Mouse (Mus musculus): ENCODE data around the gene Tnnt2.
A peak's percentile ranks its signal among the peaks of the same experiment; 100 is the strongest.

The Tnnt2 gene

DNA sequence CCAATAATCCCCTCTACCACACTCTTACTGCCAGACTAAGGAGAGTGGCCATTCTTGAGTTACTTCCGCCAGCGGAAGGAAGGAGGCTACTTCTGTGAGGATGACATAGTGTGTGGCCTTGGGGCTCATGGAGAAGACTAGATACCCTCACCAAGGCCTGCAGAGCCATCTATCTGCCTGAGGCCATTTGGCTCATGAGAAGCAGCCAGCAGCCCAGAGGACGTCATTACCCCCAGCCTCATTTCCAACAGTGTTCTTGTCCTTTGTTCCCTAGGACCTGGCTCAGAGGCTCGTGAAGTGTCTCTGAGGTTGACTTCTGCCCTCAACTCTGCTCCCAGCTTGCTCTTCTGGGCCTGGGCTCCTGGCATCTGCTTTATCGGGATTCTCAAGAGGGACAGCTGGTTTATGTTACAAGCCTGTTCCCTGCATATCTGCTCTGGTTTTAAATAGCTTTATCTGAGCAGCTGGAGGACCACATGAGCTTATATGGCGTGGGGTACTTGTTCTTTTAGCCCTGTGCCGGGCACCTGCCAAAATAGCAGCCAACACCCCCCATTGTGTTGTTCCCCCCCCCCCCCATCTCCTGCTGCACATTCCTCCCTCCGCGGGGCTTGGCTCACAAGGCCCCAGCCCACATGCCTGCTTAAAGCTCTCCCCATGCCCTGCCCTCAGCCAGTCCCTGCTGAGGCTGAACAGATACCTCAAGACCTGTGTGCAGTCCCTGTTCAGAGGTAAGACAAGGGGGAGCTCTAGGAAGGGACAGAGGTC, at the start of gene Tnnt2:
Tnnt2 (plus strand) TSS at position 639 of the 768 bp plus-strand sequence.
- no peak for DNase-seq (ENCODE audit: low spot score in 2 of 2)

DNA sequence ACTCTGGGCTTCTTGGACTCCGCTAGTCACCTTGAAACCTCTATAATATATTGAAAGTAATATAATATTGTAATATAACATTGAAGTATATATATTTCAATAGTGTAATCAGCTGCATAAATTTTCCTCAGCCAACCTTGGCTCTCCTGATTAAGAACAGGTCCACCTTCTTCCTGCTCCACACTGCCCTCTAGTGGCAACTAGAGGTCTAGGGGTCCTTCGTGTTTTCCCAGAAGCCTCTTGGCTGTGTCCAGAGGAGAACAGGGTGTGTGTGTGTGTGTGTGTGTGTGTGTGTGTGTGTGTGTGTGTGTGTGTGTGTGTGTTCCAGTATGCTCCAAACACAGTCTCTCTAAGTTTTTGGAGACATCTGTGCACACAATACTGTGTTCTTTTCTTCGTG, 48.4 kb upstream of the Tnnt2 start:
- peak in 1 of 2 experiments; percentile 39 for DNase-seq (ENCODE audit: low spot score in 2 of 2)

DNA sequence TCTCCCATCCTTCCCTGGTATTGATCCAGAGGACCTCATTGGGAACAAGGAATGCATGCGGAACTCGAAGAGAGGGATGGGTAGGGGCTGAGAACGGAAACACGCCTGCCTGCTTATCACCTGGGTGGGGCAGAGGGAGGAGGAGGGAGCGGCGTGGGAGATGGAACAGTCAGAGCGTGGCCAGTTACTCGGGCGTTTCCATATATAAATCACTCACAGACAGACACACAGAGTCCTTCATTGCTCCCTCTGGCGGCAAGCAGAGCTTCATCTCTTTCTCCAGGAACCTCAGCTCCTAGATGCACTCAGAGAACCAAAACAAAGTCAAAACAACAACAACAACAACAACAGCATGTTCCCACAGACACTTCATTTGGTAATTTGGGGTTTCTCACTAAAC, 47.4 kb upstream of the Tnnt2 start:
- DNase-seq (ENCODE audit: low spot score in 2 of 2) = no peak

DNA sequence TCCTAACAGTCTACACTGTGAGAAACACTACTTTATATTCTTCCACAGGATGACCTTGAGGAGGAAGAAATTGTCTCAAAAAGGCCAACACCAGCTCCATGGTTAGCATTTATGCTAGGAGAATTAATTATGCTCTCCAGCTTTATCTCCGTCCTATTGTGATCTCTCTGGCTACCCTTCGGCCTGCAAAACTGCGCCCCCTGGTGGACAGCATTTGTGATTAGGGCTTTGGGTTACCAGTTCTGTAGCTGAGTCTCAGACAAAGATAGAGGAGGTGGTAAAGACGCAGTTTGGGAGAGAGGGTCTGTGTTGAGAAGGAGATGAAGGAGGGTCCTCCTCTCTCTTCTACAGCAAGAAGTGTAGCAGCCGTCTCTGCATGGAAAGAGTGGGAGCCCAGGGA, 46.3 kb upstream of the Tnnt2 start:
- no peak for DNase-seq (ENCODE audit: low spot score in 2 of 2)

DNA sequence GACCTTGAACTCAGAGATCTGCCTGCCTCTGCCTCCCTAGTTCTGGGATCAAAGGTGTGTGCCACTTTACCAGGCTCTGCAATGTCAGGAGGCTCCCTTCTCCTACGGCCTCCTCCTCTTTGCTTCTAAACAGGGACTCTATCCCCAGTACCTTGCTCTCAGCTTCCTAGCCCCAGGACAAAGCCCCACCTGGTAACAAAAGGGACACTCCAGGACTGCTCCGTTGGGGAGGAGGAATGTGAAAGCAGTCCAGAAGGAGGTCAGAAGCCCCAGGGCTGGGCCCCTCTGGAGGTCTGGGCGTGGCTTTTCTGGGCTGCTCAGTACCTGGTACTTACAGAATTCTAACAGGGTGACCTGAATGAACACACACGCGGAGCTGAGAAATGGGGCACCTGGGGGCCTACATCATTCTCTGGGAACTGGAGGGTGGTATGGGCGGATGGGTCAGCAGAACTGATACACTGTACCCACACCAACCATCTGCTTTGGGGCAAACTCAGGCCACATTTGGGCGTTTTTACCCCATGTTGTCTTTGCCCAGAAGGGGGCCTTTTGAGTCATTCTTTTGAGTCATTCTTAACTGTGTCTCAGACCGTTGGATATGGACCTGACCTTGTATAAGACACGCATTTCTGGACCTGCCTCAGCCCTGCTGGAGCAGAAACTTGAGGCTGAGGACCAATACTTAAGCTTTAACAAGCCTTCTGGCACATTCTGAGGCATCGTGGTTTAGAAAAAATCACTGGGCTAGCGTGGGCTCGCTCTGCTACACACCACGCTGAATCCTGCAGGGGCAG, 43.8 kb upstream of the Tnnt2 start:
- no peak for DNase-seq (ENCODE audit: low spot score in 2 of 2)

DNA sequence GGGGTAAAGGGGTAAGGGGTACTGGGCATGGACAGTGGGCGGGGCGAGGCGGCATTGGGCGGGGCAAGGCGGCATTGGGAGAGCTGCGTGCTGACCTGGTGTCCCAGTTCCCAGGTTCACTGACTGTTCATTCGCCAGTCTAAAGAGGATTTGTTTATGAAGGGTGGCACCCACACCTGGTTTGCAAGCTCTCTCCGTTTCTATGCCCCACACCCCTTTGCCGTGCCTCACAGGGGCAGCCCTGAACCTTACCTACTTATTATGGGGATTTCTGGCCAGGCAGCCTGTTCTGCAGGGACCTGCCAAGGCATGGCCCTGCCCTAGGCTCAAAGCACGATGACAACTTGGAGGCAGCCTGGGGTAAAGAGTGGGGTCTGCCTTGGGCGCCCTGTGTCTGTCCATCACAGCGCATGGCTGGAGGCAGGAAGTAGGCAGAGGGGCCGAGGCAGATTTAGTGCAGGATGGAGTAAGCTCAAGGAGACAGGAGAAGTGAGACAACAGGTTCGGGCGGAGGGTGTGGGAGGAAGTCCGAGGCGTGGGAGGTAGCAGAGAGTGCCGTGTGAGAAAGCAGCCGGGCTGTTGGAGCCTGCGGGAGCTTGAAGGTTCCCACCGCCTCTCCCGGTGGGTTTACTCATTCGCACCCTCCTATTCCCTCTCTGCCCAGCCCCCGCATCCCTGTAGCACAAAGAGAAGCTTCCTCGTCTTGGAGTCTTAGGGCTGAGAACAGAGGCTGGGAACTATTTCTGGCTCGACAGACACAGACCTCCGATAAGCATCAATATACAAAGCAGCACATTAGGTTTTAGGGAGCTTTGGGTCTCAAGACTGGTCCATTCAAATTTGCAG, 42.6 kb upstream of the Tnnt2 start:
- peak; percentile 79 to 86 for DNase-seq (ENCODE audit: low spot score in 2 of 2)

DNA sequence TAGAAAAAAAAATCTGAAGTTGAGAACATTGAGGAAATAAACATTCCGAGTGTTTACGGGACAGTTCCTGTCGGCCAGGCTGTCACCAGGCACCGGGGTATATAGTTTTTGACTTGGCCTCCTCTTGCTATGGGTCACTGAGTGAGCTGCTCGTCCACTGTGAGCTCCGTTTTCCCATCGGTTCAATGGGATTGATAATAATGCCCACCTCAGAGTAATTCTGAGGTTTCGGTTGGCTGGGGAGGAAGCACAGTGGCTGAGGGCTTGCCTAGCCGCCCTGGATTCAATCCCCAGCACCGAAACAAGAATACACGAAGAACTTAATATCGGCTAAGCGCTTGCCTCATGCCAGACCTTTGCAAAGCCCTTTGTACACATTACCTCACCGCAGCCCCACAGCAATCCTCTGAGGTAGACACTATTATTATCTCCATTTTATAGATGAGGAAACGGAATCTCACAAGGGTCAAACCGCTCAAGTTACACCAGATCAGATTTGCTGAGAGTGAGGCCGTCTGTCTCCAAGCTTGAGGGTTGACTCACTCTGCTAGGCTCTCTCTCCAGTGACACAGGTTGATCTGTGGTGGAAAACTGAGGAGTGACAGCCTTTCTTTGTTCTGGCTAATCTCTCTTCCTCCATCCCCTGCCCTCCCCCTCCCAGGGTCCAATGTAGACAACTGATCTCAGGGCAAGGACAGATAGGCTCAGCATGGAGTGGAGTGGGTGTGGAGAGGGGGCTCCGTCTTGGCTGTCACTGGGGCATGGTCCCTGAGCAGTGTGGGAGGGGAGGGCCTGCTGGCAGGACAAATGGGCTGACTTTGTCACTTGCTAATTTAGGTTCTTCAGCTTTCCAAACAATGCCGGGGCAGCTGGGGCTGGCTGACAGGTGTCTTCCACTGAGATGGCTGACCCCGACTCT, 41.7 kb upstream of the Tnnt2 start:
- no peak for DNase-seq (ENCODE audit: low spot score in 2 of 2)

DNA sequence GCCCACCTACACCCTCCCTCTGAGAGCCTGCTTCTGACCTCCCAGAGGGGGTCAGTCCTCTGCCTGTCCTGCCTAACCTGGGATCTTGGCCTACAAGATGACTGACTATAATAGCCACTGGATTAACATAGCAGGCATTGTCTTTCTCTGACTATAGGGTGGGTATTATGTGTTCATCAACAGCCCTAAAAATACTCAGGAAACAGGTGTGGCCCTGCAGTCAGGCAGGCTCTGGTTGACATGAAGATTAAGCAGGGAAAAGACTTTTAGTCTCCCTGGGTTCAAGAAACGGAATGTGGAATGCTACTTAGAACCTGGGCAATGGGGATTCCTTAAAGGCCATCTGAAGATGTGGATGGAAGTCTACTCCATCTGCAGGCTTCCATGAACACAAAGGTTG, 37.7 kb upstream of the Tnnt2 start:
- DNase-seq (ENCODE audit: low spot score in 2 of 2) = no peak

DNA sequence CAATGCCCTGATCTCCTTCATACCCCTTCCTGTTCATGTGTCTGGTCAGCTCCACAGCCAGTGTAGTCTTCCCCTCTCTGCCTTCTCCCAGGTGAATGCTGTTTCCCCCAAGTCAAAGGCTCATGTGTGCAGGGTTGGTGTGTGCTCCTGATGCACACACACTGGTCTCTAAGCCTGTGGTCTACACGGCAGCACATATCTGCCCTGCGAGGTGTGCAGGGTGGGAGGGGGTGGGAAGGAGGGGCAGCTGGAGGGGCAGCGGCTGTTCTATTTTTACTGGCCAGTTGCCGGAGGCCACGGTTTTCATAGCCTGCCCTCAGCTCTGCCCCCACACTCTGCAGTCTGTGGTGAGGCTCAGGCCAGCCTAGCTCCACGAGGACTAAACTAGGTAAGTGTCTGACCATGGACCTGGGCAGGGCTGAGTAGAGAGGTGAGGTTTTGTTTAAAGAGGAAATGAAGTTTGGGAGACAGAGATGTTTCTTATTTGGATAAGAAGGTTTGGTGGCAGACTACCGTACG, 37.0 kb upstream of the Tnnt2 start:
- DNase-seq (ENCODE audit: low spot score in 2 of 2) = no peak

DNA sequence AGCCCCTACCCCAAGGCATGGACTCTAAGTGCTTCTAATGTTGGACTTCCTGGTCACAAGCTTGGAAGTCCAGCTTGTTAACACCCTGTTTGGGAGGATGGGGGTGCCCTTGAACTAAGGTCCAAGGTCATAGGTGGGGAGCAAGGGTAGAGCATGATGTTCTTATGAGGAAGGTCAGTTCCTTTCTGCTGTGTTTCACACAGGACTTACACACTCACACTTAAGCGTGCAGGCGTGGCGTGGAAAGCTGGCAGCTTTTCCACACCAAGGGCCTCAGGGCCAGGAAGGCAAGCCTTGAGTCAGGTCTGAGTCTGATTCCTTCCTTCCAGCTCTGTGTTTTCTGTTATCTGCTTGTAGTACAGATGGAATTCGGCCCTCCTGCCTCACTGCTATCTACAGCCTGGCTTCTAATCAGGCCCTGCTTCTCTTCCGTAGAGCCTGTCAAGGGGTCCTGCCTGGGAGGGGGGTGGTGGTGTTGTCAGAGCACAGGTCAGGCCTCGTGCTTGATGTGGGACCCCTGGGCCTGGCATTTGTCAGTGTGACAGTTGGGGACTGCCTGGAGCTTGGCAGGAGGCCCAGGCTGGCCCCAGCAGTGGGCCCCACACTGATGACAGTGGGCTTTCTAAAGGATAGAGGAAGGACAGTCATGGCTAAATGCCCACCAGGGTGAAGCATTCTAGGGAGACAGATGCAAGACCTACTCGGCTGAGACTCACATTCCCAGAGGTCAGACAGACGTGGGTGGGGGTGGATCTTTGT, 35.8 kb upstream of the Tnnt2 start:
- DNase-seq (ENCODE audit: low spot score in 2 of 2) = no peak

DNA sequence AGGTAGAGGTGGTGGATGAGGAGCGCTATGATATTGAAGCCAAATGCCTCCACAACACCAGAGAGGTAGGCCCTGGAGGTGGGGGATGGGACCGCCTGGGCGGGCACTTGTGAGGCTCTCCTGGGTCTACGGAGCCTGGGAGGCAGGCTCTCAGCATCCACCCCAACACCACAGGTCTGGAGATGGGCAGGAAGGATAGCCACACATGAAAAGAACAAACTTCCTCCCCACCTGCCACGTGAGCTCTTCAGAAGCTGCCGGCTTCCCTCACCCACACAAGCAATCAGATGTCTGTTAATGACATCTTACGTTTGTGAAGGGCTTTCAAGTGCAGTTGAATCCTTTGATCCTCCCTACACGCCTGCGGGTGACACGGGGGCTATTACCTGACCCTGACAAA, 28.6 kb upstream of the Tnnt2 start:
- DNase-seq (ENCODE audit: low spot score in 2 of 2) = no peak

DNA sequence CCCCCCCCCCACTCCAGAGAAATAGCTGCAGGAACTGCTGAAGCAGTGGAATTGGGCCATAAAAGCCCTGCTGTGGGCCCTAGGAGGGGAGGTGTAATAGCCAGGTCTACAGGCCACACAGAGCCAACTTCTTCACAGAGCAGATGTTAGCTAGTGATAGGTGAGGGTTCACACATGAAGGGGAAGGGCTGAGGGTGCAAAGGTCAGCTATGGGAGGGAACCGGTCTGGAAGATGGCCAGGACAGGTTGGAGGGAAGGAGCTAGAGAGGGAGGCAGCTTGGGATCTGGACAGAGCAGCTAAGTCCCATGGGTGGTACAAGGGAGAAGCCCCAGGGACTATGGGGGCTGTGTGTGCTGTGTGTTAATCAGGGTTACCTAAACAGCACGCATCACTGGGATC, 26.0 kb upstream of the Tnnt2 start:
- no peak for DNase-seq (ENCODE audit: low spot score in 2 of 2)

DNA sequence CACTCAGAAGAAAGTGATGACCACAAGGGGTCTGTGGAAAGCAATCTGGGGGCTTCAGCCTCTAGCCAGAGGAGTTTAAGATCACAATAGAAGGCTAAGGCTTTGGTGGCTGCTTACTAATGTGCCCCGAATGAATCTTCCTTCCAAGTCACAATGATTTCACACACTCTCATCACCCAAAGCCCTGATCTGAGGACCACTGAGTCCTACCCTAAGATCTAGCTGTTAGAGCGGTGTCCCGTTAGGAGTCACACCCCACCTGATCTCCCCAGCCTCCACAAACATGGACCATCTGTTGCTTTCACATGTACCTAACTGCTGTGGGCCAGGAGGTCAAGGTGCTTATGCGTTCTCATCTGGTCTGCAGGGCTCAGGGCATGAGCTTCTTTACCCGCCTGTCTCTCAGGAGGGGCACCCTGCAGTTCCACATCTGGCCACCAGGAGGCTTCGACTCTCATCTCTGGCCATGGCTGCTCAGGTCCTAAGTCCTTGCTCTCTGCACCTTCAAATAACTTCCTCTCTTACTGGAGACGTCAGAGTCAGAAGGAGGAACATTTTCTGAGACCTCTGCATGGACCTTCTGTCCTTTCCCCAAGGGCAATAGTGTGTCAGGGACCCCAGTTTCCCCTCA, 25.0 kb upstream of the Tnnt2 start:
- peak; percentile 51 to 67 for DNase-seq (ENCODE audit: low spot score in 2 of 2)

DNA sequence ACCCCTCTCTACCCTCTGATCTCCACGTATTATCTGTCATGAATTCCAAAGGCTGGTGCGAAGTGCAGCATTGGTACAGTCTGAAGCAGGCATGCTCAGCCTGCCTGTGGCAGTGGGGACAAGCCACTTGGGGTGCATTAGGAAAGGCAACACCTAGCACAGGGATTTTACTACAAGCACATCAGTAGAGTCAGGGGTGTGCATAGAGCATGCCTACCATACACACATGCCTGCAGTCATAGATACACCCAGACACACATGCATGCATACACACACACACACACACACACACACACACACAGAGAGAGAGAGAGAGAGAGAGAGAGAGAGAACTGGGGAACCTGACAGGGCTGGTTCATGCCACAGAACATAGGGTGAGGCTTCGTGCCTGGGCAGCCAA, 23.9 kb upstream of the Tnnt2 start:
- DNase-seq (ENCODE audit: low spot score in 2 of 2) = no peak

DNA sequence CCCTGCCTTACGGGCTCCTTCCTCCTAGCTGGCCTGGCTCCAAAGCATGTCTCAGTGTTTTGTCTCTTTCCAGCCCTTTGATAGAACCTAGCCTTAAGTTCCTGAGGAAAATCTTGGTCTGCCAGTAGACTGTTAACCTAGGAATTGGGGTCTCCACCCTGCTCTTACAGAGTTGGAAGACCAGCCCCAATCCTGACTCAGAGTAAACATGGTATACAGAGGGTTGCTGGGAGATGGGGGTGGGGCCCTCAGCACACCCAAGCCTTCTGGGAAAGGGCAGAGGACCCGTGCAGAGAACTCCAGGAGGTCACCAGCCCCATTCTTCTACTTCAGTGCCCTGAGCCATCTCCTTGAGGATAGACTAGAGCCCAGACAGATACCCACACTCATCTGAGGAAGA, 23.5 kb upstream of the Tnnt2 start:
- no peak for DNase-seq (ENCODE audit: low spot score in 2 of 2)

DNA sequence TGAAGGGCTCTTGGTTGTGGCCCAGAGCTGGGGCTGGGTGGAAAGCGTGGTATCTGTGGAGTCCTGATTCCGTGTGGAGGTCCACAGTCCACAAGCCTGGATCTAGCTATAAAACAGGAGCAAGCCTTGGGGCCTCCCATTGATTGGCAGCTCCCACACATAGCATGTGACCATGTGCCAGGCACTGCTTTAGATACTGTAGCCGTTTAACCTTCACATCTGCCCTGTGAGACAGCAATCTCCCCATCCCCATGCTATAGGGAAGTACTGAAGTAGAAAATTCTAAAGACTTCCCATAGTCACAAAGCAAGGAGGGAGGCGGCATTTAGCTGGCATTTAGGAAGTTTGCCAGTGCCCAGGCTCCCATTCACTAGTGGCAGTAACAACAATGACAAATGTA, 23.1 kb upstream of the Tnnt2 start:
- no peak for DNase-seq (ENCODE audit: low spot score in 2 of 2)

DNA sequence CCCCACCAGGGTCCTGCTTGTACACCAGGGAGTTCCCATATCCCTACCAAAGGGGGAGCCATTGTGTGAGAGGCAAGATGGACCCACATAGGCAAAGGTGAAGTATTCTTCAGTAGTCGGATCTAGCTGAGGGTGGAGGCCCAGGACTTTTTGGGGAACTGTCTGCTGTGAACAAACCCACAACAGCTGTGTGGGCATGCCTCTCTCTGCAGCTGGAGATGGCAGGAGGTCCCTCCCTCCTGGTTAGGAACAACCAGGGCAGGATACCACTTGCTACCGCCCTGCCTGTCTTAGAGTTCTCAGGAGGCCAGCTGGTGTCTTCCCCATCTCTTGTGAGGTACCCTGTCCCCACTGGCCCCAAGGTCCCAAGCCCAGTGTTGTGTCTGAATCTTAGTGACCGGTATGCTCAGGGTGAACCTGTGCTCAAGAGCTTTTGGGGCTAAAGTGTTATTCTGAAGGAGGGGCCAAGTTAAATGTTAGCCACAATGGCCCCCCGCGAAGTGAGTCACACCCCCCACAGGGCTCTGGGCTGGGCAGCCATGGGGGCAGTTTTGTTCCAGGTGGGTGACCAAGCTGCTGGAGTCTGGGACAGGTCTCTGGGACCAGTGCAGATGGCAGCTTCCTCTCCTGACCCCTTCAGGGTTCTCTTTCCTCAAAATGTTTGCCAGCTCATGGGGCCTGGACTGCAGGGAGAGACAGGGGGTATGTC, 22.3 kb upstream of the Tnnt2 start:
- no peak for DNase-seq (ENCODE audit: low spot score in 2 of 2)

DNA sequence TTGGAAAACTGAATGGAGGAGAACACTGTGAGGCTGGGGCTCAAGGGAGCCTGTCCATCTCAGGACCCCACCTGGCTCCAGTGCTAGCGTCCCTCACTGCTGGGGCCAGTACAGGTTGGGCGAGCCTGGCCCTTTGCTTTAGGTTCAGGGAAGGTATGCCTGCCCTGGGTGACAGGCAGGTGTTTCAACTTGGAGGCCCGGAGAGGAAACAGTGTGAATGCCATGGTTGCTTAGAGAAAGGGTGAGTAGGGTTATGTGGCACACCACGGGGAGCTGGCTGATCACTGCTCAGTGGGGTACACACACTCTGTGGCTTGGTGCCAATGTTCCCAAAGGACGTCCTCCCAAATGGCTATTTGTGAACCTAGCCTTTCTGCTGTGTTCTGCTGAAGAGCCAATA, 21.6 kb upstream of the Tnnt2 start:
- DNase-seq (ENCODE audit: low spot score in 2 of 2) = no peak

DNA sequence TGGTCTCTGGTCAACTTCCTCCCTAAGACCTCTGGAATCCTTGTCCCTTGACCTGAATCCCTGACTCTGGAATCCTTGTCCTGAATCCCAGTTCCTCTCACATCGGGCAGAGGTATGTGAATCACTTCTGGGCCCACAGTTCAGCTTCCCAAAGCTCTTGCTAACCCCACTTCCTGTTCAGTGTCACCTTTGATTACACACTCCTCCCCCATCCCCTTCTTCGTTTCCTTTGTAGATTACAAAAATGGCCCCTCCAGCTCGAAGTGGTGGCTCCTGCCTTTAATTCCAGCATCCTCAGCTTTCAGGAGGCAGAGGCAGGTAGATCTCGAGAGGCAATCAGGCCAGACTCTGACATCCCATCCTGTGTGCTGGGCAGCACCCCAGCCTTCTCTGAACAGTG, 18.6 kb upstream of the Tnnt2 start:
- DNase-seq (ENCODE audit: low spot score in 2 of 2) = no peak
